Mouse (Mus musculus) kidney, postnatal 36 days (tissue): ENCODE data around the gene Cyp26c1.
A peak's percentile ranks its signal among the peaks of the same experiment; 100 is the strongest.

ENCODE experiments used
- DNase-seq, 2 experiments: peaks; one replicate each; pipeline ENCODE4 v3.0.0; 2021 to 2022; ENCODE audit warnings: mixed read lengths in 2 of 2

The Cyp26c1 gene

DNA sequence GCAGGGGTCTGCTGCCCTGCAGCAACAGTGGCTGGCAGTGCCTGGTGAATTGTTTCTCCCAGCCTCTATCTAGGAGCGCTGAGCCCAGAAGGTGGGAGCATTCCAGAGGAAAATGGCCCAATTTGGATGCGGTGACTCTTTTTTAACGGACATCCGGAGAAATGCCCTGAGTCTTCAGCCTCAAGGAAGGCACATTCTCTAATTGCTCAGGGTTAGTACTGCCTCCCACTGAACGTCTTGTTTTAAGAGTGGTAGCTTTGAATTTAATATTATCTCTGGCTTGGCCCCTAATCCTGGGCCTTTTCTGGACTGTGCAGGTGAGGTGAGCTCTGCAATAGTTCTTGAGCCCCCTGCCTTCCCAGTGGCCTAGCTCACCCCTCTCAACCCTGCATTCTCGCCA lies at the start of gene Cyp26c1:
TSS of gene Cyp26c1 (plus strand) at position 301 of the 400 bp plus-strand sequence.
- DNase-seq: no peak

DNA sequence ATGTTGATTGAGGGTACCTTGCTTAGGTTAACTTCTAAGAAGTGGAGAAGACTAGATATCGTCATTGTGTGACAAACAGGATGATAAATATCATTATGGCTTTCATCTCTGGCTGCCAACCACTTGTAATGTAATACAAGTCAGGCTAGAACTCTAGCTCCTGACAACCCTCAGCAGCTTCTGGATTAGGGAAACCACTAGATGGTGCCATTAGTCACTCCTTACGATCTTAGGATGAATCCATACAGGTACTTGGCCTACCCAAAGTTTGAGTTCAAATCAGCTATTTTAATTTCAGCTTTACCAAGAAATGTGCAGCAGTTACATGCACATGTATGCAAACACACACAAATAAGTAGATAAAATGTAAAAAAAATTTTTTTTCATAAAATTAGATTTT lies 37.4 kb upstream of the Cyp26c1 start:
- DNase-seq: no peak

DNA sequence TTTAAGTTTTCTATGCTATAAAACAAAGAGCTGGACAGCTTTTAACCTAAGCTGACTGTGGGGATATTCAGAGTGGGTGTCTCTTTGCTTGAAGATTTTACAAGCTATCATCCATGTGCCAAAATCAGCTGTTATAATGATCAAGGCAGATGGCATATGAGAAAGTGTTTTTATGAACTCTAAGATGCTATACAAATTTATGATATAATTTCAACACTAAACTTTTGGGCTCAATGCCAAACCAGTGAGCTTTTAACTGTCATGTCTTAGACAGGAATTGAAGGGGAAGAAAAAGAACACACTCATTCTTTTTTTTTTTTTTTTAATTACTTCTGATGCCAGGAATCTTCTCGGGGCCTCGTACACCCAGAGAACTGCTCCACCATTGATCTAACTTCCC lies 34.9 kb upstream of the Cyp26c1 start:
- DNase-seq: no peak

DNA sequence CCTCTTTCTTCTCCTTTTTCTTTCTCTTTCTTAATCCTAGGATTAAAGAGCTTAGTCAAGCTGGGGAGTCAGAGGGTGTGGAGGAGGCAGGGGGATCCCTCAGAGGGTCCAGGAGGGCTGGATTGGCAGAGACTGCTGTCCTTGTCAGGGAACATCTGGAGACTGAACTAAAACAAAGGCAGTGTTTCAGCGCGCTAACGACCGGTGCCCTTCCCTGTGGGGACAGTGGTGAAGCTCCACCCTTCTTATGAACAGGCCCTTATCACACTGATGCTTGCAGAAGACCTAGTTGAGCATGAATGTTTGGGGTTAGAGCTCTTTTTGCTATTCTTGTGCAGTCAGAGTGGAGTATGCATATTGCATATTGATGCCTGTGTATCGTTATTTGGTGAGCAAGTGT lies 31.4 kb upstream of the Cyp26c1 start:
- no peak for DNase-seq

DNA sequence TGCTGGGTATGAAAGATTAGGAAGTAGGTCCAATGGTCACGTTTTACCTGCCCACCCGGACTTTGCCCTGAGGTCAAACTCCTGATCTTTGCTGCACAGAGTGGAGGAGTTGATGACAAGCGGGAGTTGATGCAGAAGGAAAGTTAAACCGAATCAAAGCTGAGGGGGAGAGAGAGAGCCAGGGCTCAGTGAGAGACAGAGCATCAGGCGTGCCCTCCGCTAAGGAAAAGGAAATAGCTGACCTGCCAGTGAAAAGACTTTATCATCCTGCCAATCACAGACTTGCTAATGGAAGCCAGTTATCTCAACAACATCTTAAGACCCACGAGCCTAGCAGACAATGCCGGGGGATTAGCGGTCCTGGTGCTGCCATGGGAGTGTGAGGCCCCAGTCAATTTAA lies 28.9 kb upstream of the Cyp26c1 start:
- peak; percentile 62 to 83 for DNase-seq

- no peak for DNase-seq
Observed at GRCm38 (mm10) chr19:37665256-37665655, 20.1 kb upstream of the Cyp26c1 start.

DNA sequence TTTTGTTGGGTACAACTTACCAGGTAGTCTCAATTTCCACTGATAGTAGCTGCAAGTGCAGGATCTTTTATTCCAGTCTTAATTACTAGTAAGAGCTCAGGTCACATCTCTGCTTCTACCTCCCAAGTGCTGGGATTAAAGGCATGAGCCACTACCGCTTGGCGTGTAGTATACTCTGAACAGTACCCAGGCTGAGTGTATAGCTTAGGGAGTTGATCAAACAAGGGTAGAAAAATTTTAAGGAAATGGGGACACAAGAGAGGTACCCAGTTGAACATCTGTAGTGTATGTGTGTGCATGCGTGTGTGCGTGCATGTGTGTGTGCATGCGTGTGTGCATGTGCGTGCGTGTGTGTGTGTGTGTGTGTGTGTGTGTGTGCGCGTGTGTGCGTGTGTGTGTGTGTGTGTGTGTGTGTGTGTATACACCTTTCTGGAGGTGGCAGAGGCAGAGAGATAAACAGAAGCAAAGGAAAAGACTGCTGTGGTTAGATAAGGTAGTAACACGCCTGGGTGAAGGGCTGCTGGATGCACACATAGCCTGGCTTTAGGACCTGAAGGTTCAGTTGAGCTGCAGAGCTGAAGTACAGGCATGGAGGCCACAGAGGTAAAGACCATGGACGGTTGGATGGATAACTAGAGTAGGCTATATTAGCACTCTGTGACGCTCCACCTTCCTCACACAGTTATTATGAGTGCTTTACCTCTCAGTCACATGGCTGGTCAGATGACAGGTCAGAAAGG lies 17.4 kb upstream of the Cyp26c1 start:
- no peak for DNase-seq

- DNase-seq: no peak
Observed at GRCm38 (mm10) chr19:37668657-37669056, 16.7 kb upstream of the Cyp26c1 start.

DNA sequence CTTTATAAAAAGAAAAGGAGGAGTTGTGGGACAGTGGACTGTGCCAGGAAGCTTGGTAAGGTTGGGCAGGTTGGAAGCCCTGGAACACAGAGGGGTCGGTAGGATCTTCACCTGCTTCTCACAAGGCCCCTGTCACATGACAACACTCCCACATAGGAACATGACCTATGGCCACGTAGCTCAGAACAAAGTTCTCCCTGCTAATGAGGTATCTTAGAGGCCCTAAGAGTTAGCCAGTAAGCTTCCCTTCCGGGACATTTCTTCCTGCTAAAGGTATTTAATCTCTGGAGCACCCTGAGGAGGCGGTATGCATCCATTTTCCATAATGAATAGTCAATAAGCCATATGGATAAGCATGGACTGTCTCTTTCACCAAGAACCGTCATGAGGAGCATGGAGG lies 15.9 kb upstream of the Cyp26c1 start:
- DNase-seq: peak in 1 of 2 experiments; percentile 25

- DNase-seq: no peak
Observed at GRCm38 (mm10) chr19:37673393-37673792, 12.0 kb upstream of the Cyp26c1 start.

DNA sequence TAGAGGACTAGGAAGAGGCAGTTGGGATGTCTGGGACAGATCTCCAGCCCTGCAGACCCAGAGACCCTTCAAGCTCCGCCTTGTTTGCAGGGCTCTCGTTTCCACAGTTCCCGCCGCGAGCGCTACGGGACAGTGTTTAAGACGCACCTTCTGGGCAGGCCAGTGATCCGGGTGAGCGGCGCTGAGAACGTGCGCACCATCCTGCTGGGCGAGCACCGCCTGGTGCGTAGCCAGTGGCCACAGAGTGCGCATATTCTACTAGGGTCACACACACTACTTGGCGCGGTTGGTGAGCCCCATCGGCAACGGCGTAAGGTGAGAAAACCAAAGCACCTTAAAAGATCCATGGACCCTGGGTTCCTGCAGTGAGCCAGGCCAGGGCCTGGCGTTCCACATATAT lies 966 bp downstream of the Cyp26c1 start:
- no peak for DNase-seq

DNA sequence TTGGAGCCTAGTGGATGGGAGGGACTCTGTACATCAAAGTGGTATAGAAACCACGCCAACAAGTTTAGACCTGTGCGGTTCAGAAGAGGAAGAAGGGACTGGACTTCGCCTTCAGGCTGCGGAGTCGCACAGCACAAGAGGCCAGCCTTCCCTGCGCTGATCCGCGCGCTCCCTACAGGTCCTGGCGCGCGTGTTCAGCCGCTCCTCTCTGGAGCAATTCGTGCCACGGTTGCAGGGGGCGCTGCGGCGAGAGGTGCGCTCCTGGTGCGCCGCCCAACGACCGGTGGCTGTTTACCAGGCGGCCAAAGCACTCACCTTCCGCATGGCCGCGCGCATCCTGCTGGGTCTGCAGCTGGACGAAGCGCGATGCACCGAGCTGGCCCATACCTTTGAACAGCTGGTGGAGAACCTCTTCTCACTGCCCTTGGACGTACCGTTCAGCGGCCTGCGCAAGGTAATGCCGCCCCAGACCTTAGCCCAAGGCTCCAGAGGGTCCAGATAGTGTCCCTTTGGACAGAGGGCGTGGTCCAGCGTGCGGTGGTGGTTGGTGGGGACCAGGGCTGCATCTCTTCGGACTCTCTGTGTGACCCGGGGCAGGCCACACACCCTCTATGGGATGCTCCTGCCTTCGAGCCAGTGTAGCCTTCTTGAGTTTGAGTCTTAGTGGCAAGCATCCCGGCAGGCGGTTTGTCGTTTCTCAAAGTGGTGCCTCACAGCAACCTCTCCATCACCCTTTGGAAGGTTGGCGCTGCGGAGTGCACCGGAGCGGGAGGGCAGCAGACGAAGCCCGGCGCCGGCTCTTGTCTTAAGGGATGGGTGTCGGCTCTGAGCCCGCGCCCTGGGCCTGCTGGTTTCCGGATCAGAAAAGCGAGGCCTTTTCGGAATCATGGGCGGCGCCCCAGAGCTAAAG lies 1.8 kb downstream of the Cyp26c1 start:
- DNase-seq: peak in 1 of 2 experiments; percentile 35

DNA sequence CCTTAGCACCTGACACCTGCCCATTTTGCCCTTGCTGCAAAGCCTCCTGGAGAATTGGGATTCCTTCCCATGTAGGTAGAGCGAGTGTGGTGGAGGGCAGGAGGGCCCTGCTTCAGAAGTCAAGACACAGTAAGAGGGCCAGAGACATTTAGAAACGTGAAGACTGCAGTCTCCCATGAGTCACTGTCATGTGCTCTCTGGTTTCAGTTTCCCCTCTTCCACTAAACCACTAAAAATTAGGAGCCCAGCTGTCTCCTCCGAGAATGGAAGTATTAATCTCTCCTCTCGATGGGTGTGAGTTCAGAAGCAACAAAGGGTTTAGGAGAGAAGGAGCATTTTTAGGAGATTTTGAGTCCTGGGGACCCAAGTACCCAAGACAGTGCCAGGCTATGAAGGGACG lies 4.1 kb downstream of the Cyp26c1 start:
- no peak for DNase-seq

GRCm38 (mm10) chr19:37690716-37691115 lies 5.3 kb downstream of the Cyp26c1 start:
- no peak for DNase-seq

DNA sequence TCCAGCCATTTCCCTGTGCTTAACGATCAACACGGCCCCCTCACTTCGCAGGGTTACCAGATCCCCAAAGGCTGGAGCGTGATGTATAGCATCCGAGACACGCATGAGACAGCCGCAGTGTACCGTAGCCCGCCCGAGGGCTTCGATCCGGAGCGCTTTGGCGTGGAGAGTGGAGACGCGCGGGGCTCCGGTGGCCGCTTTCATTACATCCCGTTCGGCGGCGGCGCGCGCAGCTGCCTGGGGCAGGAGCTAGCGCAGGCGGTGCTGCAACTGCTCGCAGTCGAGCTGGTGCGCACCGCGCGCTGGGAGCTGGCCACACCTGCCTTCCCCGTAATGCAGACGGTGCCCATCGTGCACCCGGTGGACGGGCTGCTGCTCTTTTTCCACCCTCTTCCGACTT lies 7.5 kb downstream of the Cyp26c1 start:
- DNase-seq: peak in 1 of 2 experiments; percentile 30

GRCm38 (mm10) chr19:37695146-37695545 lies 9.8 kb downstream of the Cyp26c1 start:
- no peak for DNase-seq

GRCm38 (mm10) chr19:37695762-37696602 lies 10.6 kb downstream of the Cyp26c1 start:
- DNase-seq: peak in 1 of 2 experiments; percentile 19

GRCm38 (mm10) chr19:37696603-37697334 lies 11.4 kb downstream of the Cyp26c1 start:
- no peak for DNase-seq

- peak in 1 of 2 experiments; percentile 10 for DNase-seq
Observed at GRCm38 (mm10) chr19:37697335-37697636, 11.9 kb downstream of the Cyp26c1 start.

- DNase-seq: peak in 1 of 2 experiments; percentile 46
Observed at GRCm38 (mm10) chr19:37697651-37698272, 12.4 kb downstream of the Cyp26c1 start, which contains the start of gene Cyp26a1. Gene Cyp26a1, plus strand, starts transcription at chr19:37697798.

- peak in 1 of 2 experiments; percentile 24 for DNase-seq
Observed at GRCm38 (mm10) chr19:37698273-37699160, 13.1 kb downstream of the Cyp26c1 start.
